Mouse (Mus musculus) midbrain, embryonic 10.5 days (tissue): ENCODE results near the gene Ch25h. TPM values are rescaled to one million over a fixed set of nuclear protein-coding genes. Genes with fewer than 3 reads are reported as not detected.

Source experiments
- DNase-seq: peaks from one replicate; pipeline ENCODE4 v3.0.0-alpha.2; 2017; ENCODE audit warnings: low spot score
- H3K27ac ChIP-seq: fragments of 300-500 bp; sonication (generic); replicated peaks from 2 replicates; pipeline ENCODE4 v1.5.1; 2016; ENCODE audit warnings: mild to moderate bottlenecking
- H3K27me3 ChIP-seq: fragments of 300-500 bp; sonication (generic); 2 replicates; pipeline ENCODE4 v1.6.1; 2016; ENCODE audit warnings: low read depth, mild to moderate bottlenecking; ENCODE audit not compliant: poor library complexity, severe bottlenecking
- H3K36me3 ChIP-seq: fragments of 300-500 bp; sonication (generic); 2 replicates; pipeline ENCODE4 v1.6.1; 2016; ENCODE audit warnings: mild to moderate bottlenecking, moderate library complexity
- H3K4me1 ChIP-seq: fragments of 300-500 bp; sonication (generic); 2 replicates; pipeline ENCODE4 v1.6.1; 2016
- H3K4me3 ChIP-seq: fragments of 300-500 bp; sonication (generic); 2 replicates; pipeline ENCODE4 v1.5.1; 2016; ENCODE audit warnings: mild to moderate bottlenecking, moderate library complexity
- H3K9me3 ChIP-seq: fragments of 300-500 bp; sonication (generic); replicated peaks from 2 replicates; pipeline ENCODE4 v1.6.1; 2016; ENCODE audit warnings: mild to moderate bottlenecking
- WGBS: fragments of 180-500 bp; shearing (Covaris S2); methylation state at CpG from one replicate; pipeline ENCODE4 v1.1.7; 2016; 5-methylcytosine and 5-hydroxymethylcytosine counted together
- polyA plus RNA-seq: library from polyadenylated mRNA; unstranded; fragments of >200 nt; fragmentation: Nextera tagmentation; extraction: Ambion mirVana; gene quantifications from 2 replicates; pipeline ENCODE4 v1.2.1, GENCODE M21; 2016

The Ch25h gene
- polyA plus RNA-seq, 1 experiment from 2014 or later = 0.32 TPM

- 75% methylated on average over 8 of the region's 8 CpGs for WGBS
- DNase-seq = no peak
- H3K9me3 ChIP-seq = no peaks in the 10 kb centered on the region
Measured at GRCm38 (mm10) chr19:34511528-34511927, 36.6 kb upstream of the Ch25h start.

GRCm38 (mm10) chr19:34510717-34511116, 35.8 kb upstream of the Ch25h start:
- Histone ChIP-seq H3K27ac (no peak overlapping the region), H3K27me3 (no peaks in the 10 kb centered on the region), H3K4me1 (no peaks in the 10 kb centered on the region; the same call in 1 of the 2 replicates), H3K4me3 (no peak overlapping the region), H3K9me3 (no peaks in the 10 kb centered on the region), H3K36me3 (peaks cover 22% of the 10 kb centered on the region)
- 92% methylated on average over 5 of the region's 5 CpGs for WGBS
- no peak for DNase-seq

More at GRCm38 (mm10) chr19:34511528-34511927, 36.6 kb upstream of the Ch25h start:
- no peak overlapping the region for H3K4me3 ChIP-seq
- H3K27me3 ChIP-seq = no peaks in the 10 kb centered on the region
- peaks cover 14% of the 10 kb centered on the region for H3K36me3 ChIP-seq
- H3K27ac ChIP-seq = no peak overlapping the region
- no peaks in the 10 kb centered on the region; the same call in 1 of the 2 replicates for H3K4me1 ChIP-seq

GRCm38 (mm10) chr19:34505161-34505721, 30.3 kb upstream of the Ch25h start:
- Histone ChIP-seq H3K27me3 (no peaks in the 10 kb centered on the region), H3K4me1 (no peaks in the 10 kb centered on the region)
- WGBS = 93% methylated on average over 12 of the region's 12 CpGs

GRCm38 (mm10) chr19:34500763-34501162, 25.8 kb upstream of the Ch25h start:
- Histone ChIP-seq H3K4me1 (no peaks in the 10 kb centered on the region), H3K36me3 (peaks cover 3% of the 10 kb centered on the region), H3K27ac (no peak overlapping the region), H3K4me3 (no peak overlapping the region), H3K9me3 (no peaks in the 10 kb centered on the region), H3K27me3 (no peaks in the 10 kb centered on the region)
- DNase-seq = peak; percentile 44
- WGBS = 43% methylated on average over 4 of the region's 4 CpGs

More at GRCm38 (mm10) chr19:34505161-34505721, 30.3 kb upstream of the Ch25h start:
- H3K9me3 ChIP-seq = no peaks in the 10 kb centered on the region
- H3K27ac ChIP-seq = no peak overlapping the region
- no peak for DNase-seq
- no peak overlapping the region for H3K4me3 ChIP-seq
- peaks cover 21% of the 10 kb centered on the region for H3K36me3 ChIP-seq

GRCm38 (mm10) chr19:34496353-34496752, 21.4 kb upstream of the Ch25h start:
- Histone ChIP-seq H3K27ac (no peak overlapping the region), H3K4me1 (no peaks in the 10 kb centered on the region), H3K36me3 (peaks cover 4% of the 10 kb centered on the region; the same call in 1 of the 2 replicates), H3K9me3 (no peaks in the 10 kb centered on the region), H3K27me3 (no peaks in the 10 kb centered on the region), H3K4me3 (no peak overlapping the region)
- no peak for DNase-seq
- WGBS = 84% methylated on average over 1 of the region's 1 CpGs

- no peaks in the 10 kb centered on the region for H3K4me1 ChIP-seq
- 94% methylated on average over 4 of the region's 4 CpGs for WGBS
Measured at GRCm38 (mm10) chr19:34493859-34494258, 18.9 kb upstream of the Ch25h start.

GRCm38 (mm10) chr19:34483547-34483946, 8.6 kb upstream of the Ch25h start:
- no peaks in the 10 kb centered on the region for H3K4me1 ChIP-seq
- 13% methylated on average over 4 of the region's 4 CpGs for WGBS
- peak; percentile 31 for DNase-seq
- no peaks in the 10 kb centered on the region for H3K36me3 ChIP-seq
- peaks cover 8% of the 10 kb centered on the region; the same call in 1 of the 2 replicates for H3K27me3 ChIP-seq
- no peak overlapping the region for H3K4me3 ChIP-seq
- no peaks in the 10 kb centered on the region for H3K9me3 ChIP-seq
- no peak overlapping the region for H3K27ac ChIP-seq

More at GRCm38 (mm10) chr19:34493859-34494258, 18.9 kb upstream of the Ch25h start:
- H3K27ac ChIP-seq = no peak overlapping the region
- no peak overlapping the region for H3K4me3 ChIP-seq
- no peaks in the 10 kb centered on the region for H3K9me3 ChIP-seq
- DNase-seq = no peak
- H3K27me3 ChIP-seq = no peaks in the 10 kb centered on the region
- peaks cover 4% of the 10 kb centered on the region; the same call in 1 of the 2 replicates for H3K36me3 ChIP-seq

GRCm38 (mm10) chr19:34474228-34474990, 555 bp downstream of the Ch25h start:
- DNase-seq = peak; percentile 26
- H3K4me1 ChIP-seq = peaks cover 17% of the 10 kb centered on the region
- WGBS = 7% methylated on average over 49 of the region's 49 CpGs
- H3K27ac ChIP-seq = no peak overlapping the region
- H3K27me3 ChIP-seq = peaks cover 69% of the 10 kb centered on the region
- no peaks in the 10 kb centered on the region for H3K9me3 ChIP-seq
- H3K4me3 ChIP-seq = peak overlapping the region; percentile 65
- H3K36me3 ChIP-seq = no peaks in the 10 kb centered on the region

GRCm38 (mm10) chr19:34471703-34472102, 3.3 kb downstream of the Ch25h start:
- Histone ChIP-seq H3K36me3 (no peaks in the 10 kb centered on the region), H3K4me1 (peaks cover 28% of the 10 kb centered on the region), H3K9me3 (no peaks in the 10 kb centered on the region), H3K4me3 (no peak overlapping the region), H3K27ac (no peak overlapping the region), H3K27me3 (peaks cover 45% of the 10 kb centered on the region)
- 88% methylated on average over 2 of the region's 2 CpGs for WGBS
- no peak for DNase-seq

GRCm38 (mm10) chr19:34468794-34469193, 6.2 kb downstream of the Ch25h start:
- Histone ChIP-seq H3K4me1 (peaks cover 11% of the 10 kb centered on the region; the same call in 1 of the 2 replicates), H3K4me3 (no peak overlapping the region), H3K27me3 (peaks cover 20% of the 10 kb centered on the region), H3K27ac (no peak overlapping the region), H3K36me3 (no peaks in the 10 kb centered on the region), H3K9me3 (no peaks in the 10 kb centered on the region)
- 56% methylated on average over 3 of the region's 3 CpGs for WGBS
- no peak for DNase-seq

GRCm38 (mm10) chr19:34468216-34468615, 6.7 kb downstream of the Ch25h start:
- H3K4me3 ChIP-seq = no peak overlapping the region
- no peak overlapping the region for H3K27ac ChIP-seq
- H3K27me3 ChIP-seq = peaks cover 14% of the 10 kb centered on the region
- WGBS = 49% methylated on average over 6 of the region's 6 CpGs
- no peaks in the 10 kb centered on the region for H3K36me3 ChIP-seq
- peaks cover 11% of the 10 kb centered on the region; the same call in 1 of the 2 replicates for H3K4me1 ChIP-seq
- H3K9me3 ChIP-seq = no peaks in the 10 kb centered on the region
- no peak for DNase-seq

GRCm38 (mm10) chr19:34464453-34464852, 10.5 kb downstream of the Ch25h start:
- Histone ChIP-seq H3K4me1 (peaks cover 11% of the 10 kb centered on the region; the same call in 1 of the 2 replicates), H3K9me3 (no peaks in the 10 kb centered on the region), H3K27ac (no peak overlapping the region), H3K36me3 (no peaks in the 10 kb centered on the region), H3K27me3 (no peaks in the 10 kb centered on the region), H3K4me3 (no peak overlapping the region)
- DNase-seq = no peak
- WGBS = 73% methylated on average over 3 of the region's 3 CpGs

- Histone ChIP-seq H3K4me1 (no peaks in the 10 kb centered on the region), H3K27me3 (no peaks in the 10 kb centered on the region), H3K27ac (no peak overlapping the region), H3K4me3 (no peak overlapping the region), H3K9me3 (no peaks in the 10 kb centered on the region), H3K36me3 (no peaks in the 10 kb centered on the region)
- WGBS = 100% methylated on average over 1 of the region's 1 CpGs
- no peak for DNase-seq
Measured at GRCm38 (mm10) chr19:34461451-34462019, 13.4 kb downstream of the Ch25h start.
